Mouse (Mus musculus) adrenal gland, postnatal 0 days (tissue): Measurements from ENCODE around the gene Ccl26. TPM values are rescaled to one million over a fixed set of nuclear protein-coding genes. Genes with fewer than 3 reads are reported as not detected.

Experiments used
- polyA plus RNA-seq: library from polyadenylated mRNA; unstranded; fragments of >200 nt; fragmentation: Nextera tagmentation; extraction: Ambion mirVana; gene quantifications from 2 replicates; pipeline ENCODE4 v1.2.1, GENCODE M21; 2015

Gene Ccl26
- not detected in 2 replicates for polyA plus RNA-seq

GRCm38 (mm10) chr5:135563469-135563868 lies at the start of gene Ccl26:
TSS of gene Ccl26 (minus strand) at chr5:135563569.

GRCm38 (mm10) chr5:135573006-135573405 lies 9.6 kb upstream of the Ccl26 start, which contains the start of gene Ccl24:
TSS of gene Ccl24 (minus strand) at chr5:135573049.

GRCm38 (mm10) chr5:135544865-135545797 lies 18.2 kb downstream of the Ccl26 start, which contains the start of gene Hip1:
TSS of gene Hip1 (minus strand) at chr5:135545120.

Other genes starting within 250 kb of the Ccl26 start
- gene Fkbp6, start 213.5 kb downstream of the Ccl26 start, polyA plus RNA-seq, result 0.17 TPM in 1 of 2 replicates, not detected in the other
- not detected in 2 replicates for gene Trim50, start 210.3 kb downstream of the Ccl26 start, polyA plus RNA-seq
- 12.1 and 14.8 TPM in 2 replicates for gene Nsun5, start 193.6 kb downstream of the Ccl26 start, polyA plus RNA-seq
- 6.0 and 6.6 TPM in 2 replicates for gene Pom121, start 169.0 kb downstream of the Ccl26 start, polyA plus RNA-seq
- gene Hip1, start 18.4 kb downstream of the Ccl26 start, polyA plus RNA-seq, result 11.6 and 13.8 TPM in 2 replicates
- gene Ccl24, start 9.5 kb upstream of the Ccl26 start, polyA plus RNA-seq, result 6.2 and 13.4 TPM in 2 replicates
- gene Rhbdd2, start 69.0 kb upstream of the Ccl26 start, polyA plus RNA-seq, result 40.4 and 51.3 TPM in 2 replicates
- gene Por, start 106.5 kb upstream of the Ccl26 start, polyA plus RNA-seq, result 92.1 and 149 TPM in 2 replicates
- 50.0 and 60.7 TPM in 2 replicates for gene Tmem120a, start 180.9 kb upstream of the Ccl26 start, polyA plus RNA-seq
- 2.1 and 2.2 TPM in 2 replicates for gene Styxl1, start 214.8 kb upstream of the Ccl26 start, polyA plus RNA-seq
- 330 and 449 TPM in 2 replicates for gene Mdh2, start 214.9 kb upstream of the Ccl26 start, polyA plus RNA-seq
- 6.6 and 10.9 TPM in 2 replicates for gene Srrm3, start 243.3 kb upstream of the Ccl26 start, polyA plus RNA-seq